Mouse (Mus musculus): ENCODE results near the gene Mgrn1. TPM values are rescaled to one million over a fixed set of nuclear protein-coding genes. Genes with fewer than 3 reads are reported as not detected.

Mgrn1 gene
- polyA plus RNA-seq, 1 experiment from 2014 or later, result 75.6 TPM

GRCm38 (mm10) chr16:4939412-4939811 lies 53.4 kb downstream of the Mgrn1 start:
- DNase-seq (ENCODE audit: low spot score) (peak; percentile 54), ATAC-seq (peak; percentile 74)
- peak overlapping the region; percentile 97 for H3K4me2 ChIP-seq (replicated peaks; ENCODE audit: low read depth, low read length)
- H3K4me3 ChIP-seq (ENCODE audit: low read depth, low read length), result peak overlapping the region; percentile 74
- H3K9me3 ChIP-seq (ENCODE audit: low read length), result no peaks in the 10 kb centered on the region
- H3K4me1 ChIP-seq (ENCODE audit: insufficient read depth, low read depth, low read length), result peaks cover 4% of the 10 kb centered on the region; the same call in 1 of the 2 replicates
- H3K27me3 ChIP-seq (replicated peaks; ENCODE audit: insufficient read depth, low read length), result no peaks in the 10 kb centered on the region
- peaks cover 26% of the 10 kb centered on the region for H3K36me3 ChIP-seq (ENCODE audit: insufficient read depth, low read length)
- TF ChIP-seq CTCF (IDR thresholded peaks at IDR 0.05) (no peak), EP300 (IDR thresholded peaks at IDR 0.05) (no peak)
- H3K27ac ChIP-seq (ENCODE audit: low read length), result peak overlapping the region; percentile 73
- H3K9ac ChIP-seq (replicated peaks; ENCODE audit: low read depth), result peak overlapping the region; percentile 90
- under 1% methylated on average over 16 of the region's 16 CpGs for whole genome bisulfite sequencing

GRCm38 (mm10) chr16:4940311-4940850 lies 54.3 kb downstream of the Mgrn1 start:
- ATAC-seq, result no peak
- Histone ChIP-seq H3K36me3 (ENCODE audit: insufficient read depth, low read length) (peaks cover 26% of the 10 kb centered on the region), H3K27me3 (replicated peaks; ENCODE audit: insufficient read depth, low read length) (no peaks in the 10 kb centered on the region), H3K4me2 (replicated peaks; ENCODE audit: low read depth, low read length) (no peak overlapping the region), H3K27ac (ENCODE audit: low read length) (0 out of 2 replicates have a peak overlapping the region, but pooled peaks have one; percentile 10), H3K4me3 (ENCODE audit: low read depth, low read length) (no peak overlapping the region), H3K4me1 (ENCODE audit: insufficient read depth, low read depth, low read length) (peaks cover 4% of the 10 kb centered on the region; the same call in 1 of the 2 replicates), H3K9me3 (ENCODE audit: low read length) (no peaks in the 10 kb centered on the region), H3K9ac (replicated peaks; ENCODE audit: low read depth) (no peak overlapping the region)
- no peak for TF ChIP-seq CTCF (IDR thresholded peaks at IDR 0.05)
- no peak for TF ChIP-seq EP300 (IDR thresholded peaks at IDR 0.05)
- no peak for DNase-seq (ENCODE audit: low spot score)
- 75% methylated on average over 10 of the region's 10 CpGs for WGBS

- DNase-seq (ENCODE audit: low spot score) (no peak), ATAC-seq (no peak)
- Histone ChIP-seq H3K9ac (replicated peaks; ENCODE audit: low read depth) (no peak overlapping the region), H3K27me3 (replicated peaks; ENCODE audit: insufficient read depth, low read length) (no peaks in the 10 kb centered on the region), H3K9me3 (ENCODE audit: low read length) (no peaks in the 10 kb centered on the region), H3K4me2 (replicated peaks; ENCODE audit: low read depth, low read length) (no peak overlapping the region), H3K36me3 (ENCODE audit: insufficient read depth, low read length) (peaks cover 26% of the 10 kb centered on the region), H3K27ac (ENCODE audit: low read length) (no peak overlapping the region), H3K4me3 (ENCODE audit: low read depth, low read length) (no peak overlapping the region), H3K4me1 (ENCODE audit: insufficient read depth, low read depth, low read length) (peaks cover 4% of the 10 kb centered on the region; the same call in 1 of the 2 replicates)
- TF ChIP-seq EP300 (IDR thresholded peaks at IDR 0.05) (no peak), CTCF (IDR thresholded peaks at IDR 0.05) (no peak)
These were observed 55.0 kb downstream of the Mgrn1 start for GRCm38 (mm10) chr16:4941016-4941415.

GRCm38 (mm10) chr16:4942868-4943267 lies 56.8 kb downstream of the Mgrn1 start:
- Histone ChIP-seq H3K4me2 (replicated peaks; ENCODE audit: low read depth, low read length) (no peak overlapping the region), H3K36me3 (ENCODE audit: insufficient read depth, low read length) (peaks cover 19% of the 10 kb centered on the region)

GRCm38 (mm10) chr16:4943431-4943830 lies 57.4 kb downstream of the Mgrn1 start:
- Histone ChIP-seq H3K27ac (ENCODE audit: low read length) (no peak overlapping the region), H3K9me3 (ENCODE audit: low read length) (no peaks in the 10 kb centered on the region), H3K9ac (replicated peaks; ENCODE audit: low read depth) (no peak overlapping the region), H3K4me2 (replicated peaks; ENCODE audit: low read depth, low read length) (no peak overlapping the region), H3K4me1 (ENCODE audit: insufficient read depth, low read depth, low read length) (peaks cover 4% of the 10 kb centered on the region; the same call in 1 of the 2 replicates), H3K27me3 (replicated peaks; ENCODE audit: insufficient read depth, low read length) (no peaks in the 10 kb centered on the region), H3K36me3 (ENCODE audit: insufficient read depth, low read length) (peaks cover 19% of the 10 kb centered on the region), H3K4me3 (ENCODE audit: low read depth, low read length) (no peak overlapping the region)
- ATAC-seq, result no peak
- no peak for DNase-seq (ENCODE audit: low spot score)
- no peak for TF ChIP-seq CTCF (IDR thresholded peaks at IDR 0.05)
- TF ChIP-seq EP300 (IDR thresholded peaks at IDR 0.05), result no peak
- 99% methylated on average over 3 of the region's 3 CpGs for WGBS

More at GRCm38 (mm10) chr16:4942868-4943267, 56.8 kb downstream of the Mgrn1 start:
- no peak for ATAC-seq
- Histone ChIP-seq H3K4me3 (ENCODE audit: low read depth, low read length) (no peak overlapping the region), H3K4me1 (ENCODE audit: insufficient read depth, low read depth, low read length) (peaks cover 4% of the 10 kb centered on the region; the same call in 1 of the 2 replicates), H3K9me3 (ENCODE audit: low read length) (no peaks in the 10 kb centered on the region), H3K27me3 (replicated peaks; ENCODE audit: insufficient read depth, low read length) (no peaks in the 10 kb centered on the region), H3K9ac (replicated peaks; ENCODE audit: low read depth) (no peak overlapping the region), H3K27ac (ENCODE audit: low read length) (no peak overlapping the region)
- TF ChIP-seq CTCF (IDR thresholded peaks at IDR 0.05) (no peak), EP300 (IDR thresholded peaks at IDR 0.05) (no peak)
- DNase-seq (ENCODE audit: low spot score), result no peak
- WGBS, result 92% methylated on average over 8 of the region's 8 CpGs

- H3K27ac ChIP-seq (ENCODE audit: low read length), result no peak overlapping the region
- WGBS, result 75% methylated on average over 4 of the region's 4 CpGs
- no peak for DNase-seq (ENCODE audit: low spot score)
- no peaks in the 10 kb centered on the region for H3K9me3 ChIP-seq (ENCODE audit: low read length)
- no peak overlapping the region for H3K4me2 ChIP-seq (replicated peaks; ENCODE audit: low read depth, low read length)
- no peak overlapping the region for H3K4me3 ChIP-seq (ENCODE audit: low read depth, low read length)
- peaks cover 27% of the 10 kb centered on the region for H3K36me3 ChIP-seq (ENCODE audit: insufficient read depth, low read length)
- TF ChIP-seq CTCF (IDR thresholded peaks at IDR 0.05), result no peak
- no peak for TF ChIP-seq EP300 (IDR thresholded peaks at IDR 0.05)
- H3K27me3 ChIP-seq (replicated peaks; ENCODE audit: insufficient read depth, low read length), result no peaks in the 10 kb centered on the region
- no peak overlapping the region for H3K9ac ChIP-seq (replicated peaks; ENCODE audit: low read depth)
- no peaks in the 10 kb centered on the region for H3K4me1 ChIP-seq (ENCODE audit: insufficient read depth, low read depth, low read length)
- ATAC-seq, result no peak
These were observed 59.4 kb downstream of the Mgrn1 start for GRCm38 (mm10) chr16:4945415-4945814.
